Mouse (Mus musculus) neural tube, embryonic 12.5 days (tissue): ENCODE measurements around the gene Hist1h1d. TPM values are rescaled to one million over a fixed set of nuclear protein-coding genes. Genes with fewer than 3 reads are reported as not detected.

Experiments used
- ATAC-seq: fragments of 200-750 bp; cut with Nextera tagmentation; 2 replicates; pipeline ENCODE4 v1.8.0; 2017; ENCODE audit warnings: low read depth, mild to moderate bottlenecking, moderate TSS enrichment, moderate library complexity; ENCODE audit not compliant: low FRiP score
- H3K27ac ChIP-seq: fragments of 300-500 bp; sonication (generic); 2 replicates; pipeline ENCODE4 v1.5.1; 2016
- H3K27me3 ChIP-seq: fragments of 300-500 bp; sonication (generic); replicated peaks from 2 replicates; pipeline ENCODE4 v1.6.1; 2016; ENCODE audit warnings: mild to moderate bottlenecking
- H3K36me3 ChIP-seq: fragments of 300-500 bp; sonication (generic); 2 replicates; pipeline ENCODE4 v1.6.1; 2016; ENCODE audit warnings: mild to moderate bottlenecking
- H3K4me1 ChIP-seq: fragments of 300-500 bp; sonication (generic); 2 replicates; pipeline ENCODE4 v1.6.1; 2016
- H3K4me2 ChIP-seq: fragments of 300-500 bp; sonication (generic); replicated peaks from 2 replicates; pipeline ENCODE4 v1.6.1; 2016; ENCODE audit warnings: mild to moderate bottlenecking
- H3K4me3 ChIP-seq: fragments of 300-500 bp; sonication (generic); 2 replicates; pipeline ENCODE4 v1.5.1; 2016
- H3K9ac ChIP-seq: fragments of 300-500 bp; sonication (generic); 2 replicates; pipeline ENCODE4 v1.6.1; 2016; ENCODE audit warnings: mild to moderate bottlenecking
- H3K9me3 ChIP-seq: fragments of 300-500 bp; sonication (generic); 2 replicates; pipeline ENCODE4 v1.6.1; 2016; ENCODE audit warnings: mild to moderate bottlenecking
- WGBS: fragments of 180-500 bp; shearing (Covaris S2); methylation state at CpG from one replicate; pipeline ENCODE4 v1.1.7; 2016; 5-methylcytosine and 5-hydroxymethylcytosine counted together
- microRNA-seq: library from miRNA; unstranded; fragments of <30 nt; microRNA quantifications from one replicate; pipeline ENCODE4, GENCODE M21; 2017
- polyA plus RNA-seq: library from polyadenylated mRNA; unstranded; fragments of >200 nt; fragmentation: Nextera tagmentation; extraction: Ambion mirVana; gene quantifications from 2 replicates; pipeline ENCODE4 v1.2.1, GENCODE M21; 2016

Gene Hist1h1d
- polyA plus RNA-seq, 1 experiment from 2014 or later = 0.30 TPM

GRCm38 (mm10) chr13:23593051-23593770 lies 40.1 kb downstream of the Hist1h1d start:
- Histone ChIP-seq H3K27me3 (no peaks in the 10 kb centered on the region), H3K36me3 (no peaks in the 10 kb centered on the region), H3K27ac (no peak overlapping the region), H3K9ac (no peak overlapping the region), H3K4me1 (no peaks in the 10 kb centered on the region), H3K9me3 (no peaks in the 10 kb centered on the region), H3K4me3 (no peak overlapping the region), H3K4me2 (no peak overlapping the region)
- 84% methylated on average over 5 of the region's 5 CpGs for WGBS
- ATAC-seq = no peak

GRCm38 (mm10) chr13:23595185-23595584 lies 42.1 kb downstream of the Hist1h1d start:
- H3K9ac ChIP-seq = no peak overlapping the region
- H3K4me2 ChIP-seq = no peak overlapping the region
- no peak for ATAC-seq
- H3K4me1 ChIP-seq = no peaks in the 10 kb centered on the region
- no peaks in the 10 kb centered on the region for H3K9me3 ChIP-seq
- H3K4me3 ChIP-seq = no peak overlapping the region
- H3K36me3 ChIP-seq = no peaks in the 10 kb centered on the region
- WGBS = 77% methylated on average over 2 of the region's 2 CpGs
- no peak overlapping the region for H3K27ac ChIP-seq
- no peaks in the 10 kb centered on the region for H3K27me3 ChIP-seq

GRCm38 (mm10) chr13:23595622-23596372 lies 42.7 kb downstream of the Hist1h1d start:
- 86% methylated on average over 7 of the region's 7 CpGs for WGBS
- ATAC-seq = no peak
- no peak overlapping the region for H3K27ac ChIP-seq
- no peaks in the 10 kb centered on the region for H3K9me3 ChIP-seq
- H3K27me3 ChIP-seq = no peaks in the 10 kb centered on the region
- H3K4me3 ChIP-seq = no peak overlapping the region
- no peaks in the 10 kb centered on the region for H3K4me1 ChIP-seq
- H3K36me3 ChIP-seq = no peaks in the 10 kb centered on the region
- no peak overlapping the region for H3K9ac ChIP-seq
- no peak overlapping the region for H3K4me2 ChIP-seq

GRCm38 (mm10) chr13:23597957-23598356 lies 44.9 kb downstream of the Hist1h1d start:
- Histone ChIP-seq H3K27me3 (no peaks in the 10 kb centered on the region), H3K27ac (no peak overlapping the region), H3K4me1 (no peaks in the 10 kb centered on the region), H3K9ac (no peak overlapping the region), H3K36me3 (no peaks in the 10 kb centered on the region), H3K4me3 (no peak overlapping the region), H3K9me3 (no peaks in the 10 kb centered on the region), H3K4me2 (no peak overlapping the region)
- WGBS = 7% methylated on average over 9 of the region's 9 CpGs
- no peak for ATAC-seq

- Histone ChIP-seq H3K4me3 (no peak overlapping the region), H3K9ac (no peak overlapping the region), H3K4me2 (no peak overlapping the region), H3K27me3 (no peaks in the 10 kb centered on the region), H3K27ac (no peak overlapping the region), H3K9me3 (no peaks in the 10 kb centered on the region), H3K4me1 (no peaks in the 10 kb centered on the region), H3K36me3 (no peaks in the 10 kb centered on the region)
- no peak for ATAC-seq
- 84% methylated on average over 7 of the region's 7 CpGs for WGBS
Observed at GRCm38 (mm10) chr13:23603182-23603699, 50.2 kb downstream of the Hist1h1d start.

GRCm38 (mm10) chr13:23604452-23604851 lies 51.4 kb downstream of the Hist1h1d start:
- H3K4me3 ChIP-seq = no peak overlapping the region
- no peaks in the 10 kb centered on the region for H3K36me3 ChIP-seq
- no peak overlapping the region for H3K27ac ChIP-seq
- no peak overlapping the region for H3K9ac ChIP-seq
- H3K9me3 ChIP-seq = no peaks in the 10 kb centered on the region
- ATAC-seq = no peak
- H3K4me1 ChIP-seq = no peaks in the 10 kb centered on the region
- no peak overlapping the region for H3K4me2 ChIP-seq
- WGBS = 88% methylated on average over 3 of the region's 3 CpGs
- no peaks in the 10 kb centered on the region for H3K27me3 ChIP-seq

- ATAC-seq = no peak
- Histone ChIP-seq H3K4me2 (no peak overlapping the region), H3K4me1 (no peaks in the 10 kb centered on the region), H3K4me3 (no peak overlapping the region), H3K36me3 (no peaks in the 10 kb centered on the region), H3K9ac (no peak overlapping the region), H3K27ac (no peak overlapping the region), H3K27me3 (no peaks in the 10 kb centered on the region), H3K9me3 (no peaks in the 10 kb centered on the region)
- 91% methylated on average over 3 of the region's 3 CpGs for WGBS
Observed at GRCm38 (mm10) chr13:23605052-23605451, 52.0 kb downstream of the Hist1h1d start.

GRCm38 (mm10) chr13:23609209-23609608 lies 56.1 kb downstream of the Hist1h1d start:
- H3K27ac ChIP-seq = no peak overlapping the region
- H3K9me3 ChIP-seq = no peaks in the 10 kb centered on the region
- no peak overlapping the region for H3K4me3 ChIP-seq
- no peaks in the 10 kb centered on the region for H3K27me3 ChIP-seq
- H3K36me3 ChIP-seq = no peaks in the 10 kb centered on the region
- H3K4me1 ChIP-seq = no peaks in the 10 kb centered on the region
- 86% methylated on average over 4 of the region's 4 CpGs for WGBS
- no peak for ATAC-seq
- no peak overlapping the region for H3K9ac ChIP-seq
- H3K4me2 ChIP-seq = no peak overlapping the region

- no peak for ATAC-seq
- no peak overlapping the region for H3K4me3 ChIP-seq
- no peaks in the 10 kb centered on the region for H3K36me3 ChIP-seq
- no peaks in the 10 kb centered on the region for H3K27me3 ChIP-seq
- H3K9ac ChIP-seq = no peak overlapping the region
- H3K4me1 ChIP-seq = no peaks in the 10 kb centered on the region
- no peak overlapping the region for H3K27ac ChIP-seq
- H3K9me3 ChIP-seq = no peaks in the 10 kb centered on the region
- no peak overlapping the region for H3K4me2 ChIP-seq
Observed at GRCm38 (mm10) chr13:23609844-23610243, 56.8 kb downstream of the Hist1h1d start.

Small RNA genes within 50 kb of the gene (microRNA-seq; reads per million reads assigned to microRNA genes)
- not detected for gene Gm44297
- gene Gm44359 = not detected
- not detected for gene Gm44394
- not detected for gene n-TStga1

Other genes starting within 250 kb of the Hist1h1d start
- gene Zfp322a, start 184.1 kb upstream of the Hist1h1d start, polyA plus RNA-seq = 51.9 and 57.7 TPM in 2 replicates
- gene Abt1, start 129.4 kb upstream of the Hist1h1d start, polyA plus RNA-seq = 11.4 TPM in 2 replicates
- not detected in 2 replicates for gene Btn1a1, start 87.4 kb upstream of the Hist1h1d start, polyA plus RNA-seq
- gene Btn2a2, start 64.4 kb upstream of the Hist1h1d start, polyA plus RNA-seq = 0.23 and 0.31 TPM in 2 replicates
- 4.6 and 6.6 TPM in 2 replicates for gene Hist1h4h, start 22.2 kb upstream of the Hist1h1d start, polyA plus RNA-seq
- gene Hist1h2af, start 19.4 kb upstream of the Hist1h1d start, polyA plus RNA-seq = 2.7 and 5.6 TPM in 2 replicates
- gene Hist1h3g, start 17.8 kb upstream of the Hist1h1d start, polyA plus RNA-seq = 3.0 and 5.4 TPM in 2 replicates
- gene Hist1h2bh, start 9.9 kb upstream of the Hist1h1d start, polyA plus RNA-seq = 0.63 TPM in 2 replicates
- 0.60 and 0.63 TPM in 2 replicates for gene Hist1h3f, start 9.2 kb upstream of the Hist1h1d start, polyA plus RNA-seq
- gene Hist1h4f, start 1.6 kb upstream of the Hist1h1d start, polyA plus RNA-seq = 0.79 and 1.00 TPM in 2 replicates
- gene Hist1h3e, start 9.1 kb downstream of the Hist1h1d start, polyA plus RNA-seq = 5.1 and 7.4 TPM in 2 replicates
- 52.5 and 96.7 TPM in 2 replicates for gene Hist1h2ae, start 18.0 kb downstream of the Hist1h1d start, polyA plus RNA-seq
- 8.8 and 11.8 TPM in 2 replicates for gene Hist1h2bg, start 18.1 kb downstream of the Hist1h1d start, polyA plus RNA-seq
- 3.4 and 6.6 TPM in 2 replicates for gene Hist1h2bf, start 20.9 kb downstream of the Hist1h1d start, polyA plus RNA-seq
- gene Hist1h2ad, start 21.1 kb downstream of the Hist1h1d start, polyA plus RNA-seq = 0.86 and 2.8 TPM in 2 replicates
- gene Hist1h3d, start 22.5 kb downstream of the Hist1h1d start, polyA plus RNA-seq = 3.8 and 4.9 TPM in 2 replicates
- 65.8 and 97.5 TPM in 2 replicates for gene Hist1h4d, start 28.3 kb downstream of the Hist1h1d start, polyA plus RNA-seq
- gene Hist1h2be, start 67.9 kb downstream of the Hist1h1d start, polyA plus RNA-seq = 1.9 and 2.1 TPM in 2 replicates
- gene Hist1h1e, start 69.3 kb downstream of the Hist1h1d start, polyA plus RNA-seq = 12.8 and 20.3 TPM in 2 replicates
- 0.66 and 0.74 TPM in 2 replicates for gene Hist1h2ac, start 130.7 kb downstream of the Hist1h1d start, polyA plus RNA-seq
- gene Hist1h2bc, start 130.9 kb downstream of the Hist1h1d start, polyA plus RNA-seq = 28.0 and 29.4 TPM in 2 replicates
- gene Hist1h1t, start 142.6 kb downstream of the Hist1h1d start, polyA plus RNA-seq = 0.23 TPM in 1 of 2 replicates, not detected in the other
- 5.1 and 7.8 TPM in 2 replicates for gene Hist1h4c, start 145.2 kb downstream of the Hist1h1d start, polyA plus RNA-seq
- gene Hfe, start 157.6 kb downstream of the Hist1h1d start, polyA plus RNA-seq = 3.9 TPM in 2 replicates
- 13.3 and 13.6 TPM in 2 replicates for gene Hist1h1c, start 185.5 kb downstream of the Hist1h1d start, polyA plus RNA-seq
- 6.8 and 7.4 TPM in 2 replicates for gene Hist1h3c, start 192.3 kb downstream of the Hist1h1d start, polyA plus RNA-seq
- gene Hist1h2bb, start 193.5 kb downstream of the Hist1h1d start, polyA plus RNA-seq = 1.3 and 1.7 TPM in 2 replicates
- 28.5 and 44.2 TPM in 2 replicates for gene Hist1h2ab, start 197.9 kb downstream of the Hist1h1d start, polyA plus RNA-seq
- gene Hist1h3b, start 199.0 kb downstream of the Hist1h1d start, polyA plus RNA-seq = 5.8 and 10.0 TPM in 2 replicates
- gene Hist1h4b, start 203.8 kb downstream of the Hist1h1d start, polyA plus RNA-seq = 4.5 and 6.1 TPM in 2 replicates
- gene Hist1h4a, start 208.0 kb downstream of the Hist1h1d start, polyA plus RNA-seq = 1.0 TPM in 1 of 2 replicates, not detected in the other
- gene Hist1h3a, start 209.1 kb downstream of the Hist1h1d start, polyA plus RNA-seq = 3.5 and 3.6 TPM in 2 replicates
- 1.5 and 3.0 TPM in 2 replicates for gene Hist1h1a, start 210.4 kb downstream of the Hist1h1d start, polyA plus RNA-seq
- gene Trim38, start 216.7 kb downstream of the Hist1h1d start, polyA plus RNA-seq = not detected in 2 replicates